Mouse (Mus musculus) heart, embryonic 14.5 days (tissue): ENCODE results near the gene Mlst8. TPM values are rescaled to one million over a fixed set of nuclear protein-coding genes. Genes with fewer than 3 reads are reported as not detected.

Source experiments
- ATAC-seq: fragments of 200-750 bp; cut with Nextera tagmentation; 2 replicates; pipeline ENCODE4 v1.8.0; 2017; ENCODE audit warnings: low read depth, moderate TSS enrichment; ENCODE audit not compliant: insufficient number of reproducible peaks, insufficient read depth, low FRiP score
- H3K27ac ChIP-seq, 2 experiments: fragments of 200-500 bp in 1 of 2; fragments of 300-500 bp in 1 of 2; sonication (generic) in 1 of 2; replicated peaks in 1 of 2; 2 replicates each; pipeline ENCODE4 v1.5.1; 2012 to 2014; ENCODE audit warnings: low read depth in 2 of 2, low read length in 2 of 2, control low read depth in 1 of 2, mild to moderate bottlenecking in 1 of 2, mixed read lengths in 1 of 2; ENCODE audit not compliant: control insufficient read depth in 1 of 2, insufficient read depth in 1 of 2
- H3K27me3 ChIP-seq: fragments of 300-500 bp; sonication (generic); 2 replicates; pipeline ENCODE4 v1.6.1; 2014; ENCODE audit warnings: mild to moderate bottlenecking, low read length, control low read depth; ENCODE audit not compliant: control insufficient read depth, insufficient read depth
- H3K36me3 ChIP-seq: fragments of 300-500 bp; sonication (generic); 2 replicates; pipeline ENCODE4 v1.6.1; 2014; ENCODE audit warnings: mild to moderate bottlenecking, control low read depth, low read length, mixed read lengths; ENCODE audit not compliant: control insufficient read depth, insufficient read depth
- H3K4me1 ChIP-seq, 2 experiments: fragments of 200-500 bp in 1 of 2; fragments of 300-500 bp in 1 of 2; sonication (generic) in 1 of 2; 2 replicates each; pipeline ENCODE4 v1.6.1; 2012 to 2014; ENCODE audit warnings: low read length in 2 of 2, control low read depth in 1 of 2, mixed read lengths in 1 of 2; ENCODE audit not compliant: control insufficient read depth in 2 of 2, insufficient read depth in 2 of 2
- H3K4me2 ChIP-seq: fragments of 300-500 bp; sonication (generic); 2 replicates; pipeline ENCODE4 v1.6.1; 2014; ENCODE audit warnings: mild to moderate bottlenecking, low read length
- H3K4me3 ChIP-seq, 2 experiments: fragments of 200-500 bp in 1 of 2; fragments of 300-500 bp in 1 of 2; sonication (generic) in 1 of 2; 2 replicates each; pipeline ENCODE4 v1.5.1; 2012 to 2014; ENCODE audit warnings: low read length in 2 of 2, mild to moderate bottlenecking in 2 of 2, control low read depth in 1 of 2, low read depth in 1 of 2, moderate library complexity in 1 of 2; ENCODE audit not compliant: control insufficient read depth in 1 of 2, insufficient read depth in 1 of 2
- H3K9ac ChIP-seq: fragments of 300-500 bp; sonication (generic); 2 replicates; pipeline ENCODE4 v1.6.1; 2014; ENCODE audit warnings: mild to moderate bottlenecking, low read length
- H3K9me3 ChIP-seq: fragments of 300-500 bp; sonication (generic); 2 replicates; pipeline ENCODE4 v1.6.1; 2016; ENCODE audit warnings: low read length, control low read depth; ENCODE audit not compliant: control insufficient read depth
- WGBS: fragments of 180-500 bp; shearing (Covaris S2); extraction: QIAGEN DNeasy Blood & Tissue Kit; methylation state at CpG from one replicate; pipeline ENCODE4 v1.1.7; 2014; 5-methylcytosine and 5-hydroxymethylcytosine counted together
- polyA plus RNA-seq: library from polyadenylated mRNA; unstranded; fragments of >200 nt; fragmentation: Nextera tagmentation; extraction: Ambion mirVana; gene quantifications from 2 replicates; pipeline ENCODE4 v1.2.1, GENCODE M21; 2014

Gene Mlst8
- polyA plus RNA-seq, 1 experiment from 2014 or later = 17.5 TPM

DNA sequence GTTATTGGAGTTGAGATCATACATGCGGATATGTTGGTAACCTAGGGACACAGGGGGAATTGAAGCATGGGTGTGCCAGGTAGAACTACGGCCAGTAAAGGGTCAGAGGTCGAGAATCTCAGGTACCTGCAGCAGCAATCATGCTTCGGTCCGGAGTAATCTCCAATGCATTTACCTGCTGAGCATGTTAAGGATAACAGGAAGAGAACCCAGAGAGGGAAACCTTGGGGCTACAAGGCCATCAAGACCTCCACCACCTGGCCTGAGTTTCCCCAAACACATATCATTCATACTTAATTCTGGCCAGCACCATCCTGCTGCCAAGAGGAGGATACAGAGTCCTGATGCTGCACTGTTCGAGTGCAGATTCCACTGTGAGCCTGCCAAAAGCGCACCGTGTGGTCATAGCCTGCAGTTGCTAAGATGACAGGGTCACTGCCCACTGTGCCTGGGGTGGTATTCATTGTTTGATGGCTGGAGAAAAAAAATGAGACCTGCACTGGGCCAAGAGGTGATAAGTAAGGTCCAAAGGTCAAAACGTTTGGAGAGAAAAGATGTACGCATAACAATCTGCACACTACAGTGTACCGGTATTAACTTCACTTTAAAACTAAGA lies 785 bp downstream of the Mlst8 start:
- Histone ChIP-seq H3K4me1 (peaks cover 9 to 11% of the 10 kb centered on the region in 2 experiments; a peak in 3 of 4 replicates), H3K4me3 (peak overlapping the region; percentile 62 to 81), H3K36me3 (peaks cover 46% of the 10 kb centered on the region), H3K27me3 (no peaks in the 10 kb centered on the region), H3K4me2 (peak overlapping the region; percentile 62), H3K9ac (peak overlapping the region; percentile 88), H3K9me3 (no peaks in the 10 kb centered on the region), H3K27ac (no peak overlapping the region)
- no peak for ATAC-seq
- 49% methylated on average over 11 of the region's 11 CpGs for WGBS

DNA sequence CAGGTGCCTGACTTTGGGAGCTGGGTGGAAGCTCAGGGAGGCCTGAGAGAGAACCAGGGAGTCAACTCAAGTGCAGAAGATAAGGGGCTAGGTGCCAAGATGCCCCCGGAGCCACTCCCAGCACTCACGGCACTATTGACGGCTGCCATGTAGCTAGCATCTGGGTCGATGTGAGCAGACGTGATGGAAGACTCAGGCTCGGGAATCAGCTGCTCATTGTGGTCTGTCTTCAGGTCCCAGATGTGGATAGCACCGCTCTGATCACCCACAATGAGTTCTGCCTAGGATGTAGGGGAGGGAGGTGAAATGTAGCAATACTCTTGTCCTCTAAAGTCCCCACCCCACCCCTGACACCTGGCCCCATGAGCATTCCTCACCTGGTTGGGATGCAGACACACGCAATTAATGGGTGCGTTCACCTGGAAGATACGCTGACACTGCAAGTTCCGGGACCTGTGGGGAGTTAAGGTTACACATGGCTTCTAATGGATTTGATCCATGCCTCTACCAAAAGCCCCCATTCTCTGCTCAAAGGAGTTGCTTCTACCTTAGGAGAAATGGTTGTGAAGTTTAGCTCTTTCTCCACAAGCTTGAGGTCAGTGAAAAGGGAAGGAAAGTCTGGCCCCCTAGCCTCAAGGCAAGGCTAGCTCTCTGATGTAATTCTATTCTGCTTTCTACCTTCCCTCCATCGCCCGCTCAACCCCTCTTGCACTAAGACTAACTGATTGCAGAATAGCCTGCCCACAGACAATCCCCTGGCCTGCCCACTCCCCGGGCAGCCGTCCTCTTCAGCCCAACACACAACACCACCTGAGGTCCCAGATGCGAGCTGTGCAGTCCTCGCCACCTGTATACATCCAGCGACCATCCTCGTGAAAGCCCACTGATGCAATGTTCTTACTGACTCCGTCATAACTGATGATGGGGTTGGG lies 1.6 kb downstream of the Mlst8 start:
- H3K9me3 ChIP-seq = no peaks in the 10 kb centered on the region
- H3K9ac ChIP-seq = peak overlapping the region; percentile 88; the same call in 1 of the 2 replicates
- 91% methylated on average over 20 of the region's 20 CpGs for WGBS
- H3K4me2 ChIP-seq = peak overlapping the region; percentile 62; the same call in 1 of the 2 replicates
- no peak for ATAC-seq
- no peak overlapping the region for H3K4me3 ChIP-seq
- no peaks in the 10 kb centered on the region for H3K27me3 ChIP-seq
- no peak overlapping the region for H3K27ac ChIP-seq
- peaks cover 15 to 19% of the 10 kb centered on the region in 2 experiments for H3K4me1 ChIP-seq
- H3K36me3 ChIP-seq = peaks cover 54% of the 10 kb centered on the region

DNA sequence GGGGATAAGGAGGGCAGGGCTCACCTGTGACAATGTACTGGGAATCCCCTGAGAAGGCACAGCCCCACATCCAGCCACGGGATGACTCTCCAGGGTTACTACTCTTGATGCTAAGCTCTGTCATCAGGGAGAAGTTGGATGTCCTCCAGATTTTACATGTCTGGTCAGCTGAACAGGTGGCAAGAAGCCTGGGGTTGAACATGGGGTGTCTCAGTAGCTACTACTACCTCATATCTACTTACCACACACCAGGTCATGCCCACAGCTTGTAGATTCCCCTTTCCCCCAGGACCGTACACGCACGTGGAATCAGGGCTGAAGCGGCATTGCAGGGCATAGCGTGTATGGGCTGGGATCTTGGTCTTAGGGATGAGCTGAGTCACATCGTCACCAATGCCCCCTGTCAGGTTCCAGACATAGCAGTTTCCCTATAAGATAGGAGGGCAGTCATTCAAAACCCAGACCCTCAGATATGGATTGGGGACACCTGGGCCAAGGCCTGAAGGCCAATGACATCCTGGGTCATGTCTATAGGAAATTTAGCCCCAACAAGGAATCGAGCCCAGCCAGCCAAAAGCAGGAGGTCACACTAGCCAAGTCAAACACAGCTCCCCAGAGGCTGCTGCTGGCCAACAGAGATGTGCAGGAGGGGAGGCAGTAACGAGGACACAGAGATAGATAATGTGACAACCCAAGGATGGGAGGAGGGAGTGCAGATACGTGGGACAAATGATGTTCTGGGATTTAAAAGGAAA lies 2.7 kb downstream of the Mlst8 start:
- no peak overlapping the region for H3K4me3 ChIP-seq
- no peak overlapping the region for H3K4me2 ChIP-seq
- no peak overlapping the region for H3K9ac ChIP-seq

DNA sequence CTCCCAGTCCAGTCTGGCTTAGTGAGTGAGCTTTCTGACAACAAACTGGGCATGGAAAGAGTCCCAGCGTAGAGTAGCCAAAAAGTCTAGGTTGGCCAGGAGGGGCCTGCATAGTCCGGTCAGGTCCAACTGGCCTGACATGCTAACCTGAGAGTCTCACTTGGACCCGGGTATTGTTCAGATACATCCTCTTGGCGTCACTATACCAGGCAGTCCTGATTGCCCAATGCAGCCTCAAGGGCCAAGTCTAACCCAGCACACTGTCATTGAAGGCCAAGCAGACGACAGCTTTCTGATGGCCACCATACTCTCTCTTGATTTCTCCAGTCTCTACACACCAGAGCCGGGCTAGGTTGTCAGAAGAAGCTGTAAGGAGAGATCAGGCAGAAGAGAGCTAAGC lies 3.3 kb downstream of the Mlst8 start:
- Histone ChIP-seq H3K4me2 (no peak overlapping the region), H3K27me3 (no peaks in the 10 kb centered on the region), H3K36me3 (peaks cover 56% of the 10 kb centered on the region), H3K9ac (no peak overlapping the region), H3K4me3 (no peak overlapping the region), H3K27ac (no peak overlapping the region), H3K9me3 (no peaks in the 10 kb centered on the region), H3K4me1 (peaks cover 22 to 28% of the 10 kb centered on the region in 2 experiments)
- 85% methylated on average over 6 of the region's 6 CpGs for WGBS
- no peak for ATAC-seq

More for the DNA sequence above, 2.7 kb downstream of the Mlst8 start:
- WGBS = 87% methylated on average over 10 of the region's 10 CpGs
- peaks cover 56% of the 10 kb centered on the region for H3K36me3 ChIP-seq
- no peak overlapping the region for H3K27ac ChIP-seq
- no peak for ATAC-seq
- no peaks in the 10 kb centered on the region for H3K9me3 ChIP-seq
- peaks cover 22 to 28% of the 10 kb centered on the region in 2 experiments for H3K4me1 ChIP-seq
- H3K27me3 ChIP-seq = no peaks in the 10 kb centered on the region

DNA sequence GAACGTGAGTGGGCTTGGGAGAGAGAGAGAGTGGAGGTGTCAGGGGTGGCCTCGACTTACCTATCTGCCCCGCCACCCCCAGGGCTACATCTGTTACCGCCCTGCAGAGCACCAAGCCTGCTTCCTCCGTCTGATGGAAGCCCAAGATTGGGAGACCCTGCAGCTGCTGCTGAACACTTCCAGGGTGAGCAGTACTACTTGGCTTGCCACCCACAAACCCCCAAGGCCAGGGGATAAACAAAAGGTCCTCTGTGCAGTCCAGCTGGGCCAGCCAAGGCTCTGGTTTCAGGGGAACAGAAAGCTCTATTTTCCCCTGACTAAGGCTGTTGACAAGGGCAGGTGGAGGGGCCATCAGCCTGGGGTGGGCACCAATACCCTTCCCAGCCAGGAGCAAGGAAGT lies 4.3 kb downstream of the Mlst8 start:
- no peak for ATAC-seq
- H3K27ac ChIP-seq = no peak overlapping the region
- no peaks in the 10 kb centered on the region for H3K9me3 ChIP-seq
- peaks cover 22 to 28% of the 10 kb centered on the region in 2 experiments for H3K4me1 ChIP-seq
- H3K27me3 ChIP-seq = no peaks in the 10 kb centered on the region
- no peak overlapping the region for H3K4me2 ChIP-seq
- WGBS = 79% methylated on average over 5 of the region's 5 CpGs
- peaks cover 56% of the 10 kb centered on the region for H3K36me3 ChIP-seq
- no peak overlapping the region for H3K4me3 ChIP-seq
- H3K9ac ChIP-seq = no peak overlapping the region; the same call in 1 of the 2 replicates

DNA sequence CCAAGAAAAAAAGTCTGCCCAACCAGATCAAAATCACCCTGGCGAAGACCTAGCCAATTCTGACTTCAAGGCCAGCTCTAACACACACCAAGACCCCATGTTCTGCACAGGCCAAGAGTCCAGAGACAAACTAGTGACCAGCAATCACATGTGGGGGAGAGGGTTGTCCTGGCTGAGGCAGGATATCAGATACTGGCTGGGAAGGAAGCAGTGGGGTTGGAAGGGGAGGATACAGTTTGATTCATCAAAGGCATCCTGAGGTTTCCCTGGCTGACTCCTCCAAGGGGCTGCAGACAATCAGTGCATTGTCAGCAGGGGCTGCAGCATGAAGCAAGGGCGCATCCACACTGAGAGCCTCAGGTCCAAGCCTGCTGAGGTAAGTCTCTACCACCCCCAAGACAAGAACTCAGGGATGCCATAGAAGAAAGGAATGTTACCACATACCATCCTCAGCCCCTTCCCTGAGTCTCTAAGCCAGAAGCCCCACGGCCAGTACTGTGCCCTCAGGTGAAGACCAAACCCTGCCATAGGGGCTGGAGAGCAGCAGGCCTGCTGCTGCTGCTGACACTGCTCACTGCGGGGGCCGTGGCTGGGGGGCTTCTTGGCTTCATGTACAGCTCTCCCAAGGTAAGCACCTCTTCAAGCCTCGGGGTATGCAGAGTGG lies 5.1 kb downstream of the Mlst8 start, which contains the start of gene Bricd5:
TSS of gene Bricd5 (plus strand) at position 273 of the 664 bp plus-strand sequence.
- Histone ChIP-seq H3K9ac (peak within 1 kb of the TSS; percentile 95), H3K36me3 (peaks cover 56% of the 10 kb centered on the region), H3K4me2 (peak within 1 kb of the TSS; percentile 98), H3K4me3 (peak within 1 kb of the TSS in 1 of 2 experiments; percentile 93; a peak in 1 of 4 replicates), H3K27ac (peak within 1 kb of the TSS in 1 of 2 experiments; percentile 37; a peak in 2 of 4 replicates), H3K9me3 (no peaks in the 10 kb centered on the region), H3K27me3 (no peaks in the 10 kb centered on the region), H3K4me1 (peaks cover 22 to 28% of the 10 kb centered on the region in 2 experiments)
- WGBS = 69% methylated on average over 6 of the region's 6 CpGs
- no peak for ATAC-seq
